Mouse (Mus musculus) gastrocnemius, adult 8-10 months (tissue): ENCODE measurements around the gene Tpsab1. TPM values are rescaled to one million over a fixed set of nuclear protein-coding genes. Genes with fewer than 3 reads are reported as not detected.

Experiments used
- total RNA-seq, 4 experiments: library from RNA; stranded (reverse); gene quantifications; 2 replicates each; pipeline ENCODE4 v1.2.4; 2022

The Tpsab1 gene
- total RNA-seq, 4 experiments from 2014 or later, result 0.29 to 2.2 (median 1.2) TPM

Other genes starting within 250 kb of the Tpsab1 start
- gene Telo2, start 229.6 kb downstream of the Tpsab1 start, total RNA-seq, result 1 to 10 TPM; 4.2 to 8.6 (median 6.0) TPM
- gene Ptx4, start 224.8 kb downstream of the Tpsab1 start, total RNA-seq, result 1 to 10 TPM in 1 of 4 experiments, under 1 TPM in 3; 0.58 to 2.4 (median 0.79) TPM
- 10 to 100 TPM; 13.0 to 18.3 (median 16.0) TPM for gene Clcn7, start 212.2 kb downstream of the Tpsab1 start, total RNA-seq
- not detected for gene Ccdc154, start 183.1 kb downstream of the Tpsab1 start, total RNA-seq
- not detected for gene Gm38655, start 170.1 kb downstream of the Tpsab1 start, total RNA-seq
- 10 to 100 TPM; 13.8 to 15.5 (median 14.8) TPM for gene BC003965, start 161.0 kb downstream of the Tpsab1 start, total RNA-seq
- 1 to 10 TPM; 3.2 to 5.4 (median 4.3) TPM for gene Unkl, start 157.2 kb downstream of the Tpsab1 start, total RNA-seq
- 10 to 100 TPM; 12.8 to 17.2 (median 14.8) TPM for gene Gnptg, start 105.4 kb downstream of the Tpsab1 start, total RNA-seq
- gene Tsr3, start 105.4 kb downstream of the Tpsab1 start, total RNA-seq, result 10 to 100 TPM; 14.2 to 19.1 (median 15.6) TPM
- not detected for gene Baiap3, start 89.2 kb downstream of the Tpsab1 start, total RNA-seq
- 10 to 100 TPM; 57.0 to 66.7 (median 58.0) TPM for gene Ube2i, start 70.9 kb downstream of the Tpsab1 start, total RNA-seq
- gene Prss34, start 47.2 kb downstream of the Tpsab1 start, total RNA-seq, result under 1 TPM; 0.27 to 0.56 (median 0.33) TPM
- not detected for gene Prss28, start 36.9 kb downstream of the Tpsab1 start, total RNA-seq
- not detected for gene Prss29, start 26.9 kb downstream of the Tpsab1 start, total RNA-seq
- gene Tpsb2, start 20.7 kb upstream of the Tpsab1 start, total RNA-seq, result 1 to 10 TPM; 1.7 to 5.9 (median 3.9) TPM
- not detected for gene Tpsg1, start 23.7 kb upstream of the Tpsab1 start, total RNA-seq
- 1 to 10 TPM in 3 of 4 experiments, under 1 TPM in 1; 0.68 to 1.7 (median 1.6) TPM for gene Cacna1h, start 88.2 kb upstream of the Tpsab1 start, total RNA-seq
- not detected for gene Tekt4, start 109.1 kb upstream of the Tpsab1 start, total RNA-seq
- not detected for gene Sstr5, start 151.7 kb upstream of the Tpsab1 start, total RNA-seq
- gene Sox8, start 225.1 kb upstream of the Tpsab1 start, total RNA-seq, result under 1 TPM; 0.19 to 0.76 (median 0.70) TPM
- gene Lmf1, start 233.5 kb upstream of the Tpsab1 start, total RNA-seq, result 10 to 100 TPM; 10.4 to 14.1 (median 10.8) TPM